Mouse (Mus musculus): ENCODE data around the gene Sirt7.

GRCm38 (mm10) chr11:120616617-120617294 lies 8.3 kb downstream of the Sirt7 start:
- TF ChIP-seq CTCF (conservative IDR thresholded peaks at IDR 0.05; ENCODE audit: low read length) (no peak), NANOG (IDR thresholded peaks at IDR 0.05; ENCODE audit: borderline replicate concordance, low read length) (no peak), POU5F1 (IDR thresholded peaks at IDR 0.05; ENCODE audit: borderline replicate concordance, low read length) (no peak)
